Mouse (Mus musculus) thymus, adult 18-20 months (tissue): ENCODE results near the gene Nploc4.
"Not testable (repeated sequence)": the region's sequence is repeated elsewhere in the genome, so short reads cannot be mapped to it uniquely, and the experiment has no call there.

ENCODE experiments used
- DNase-seq, 2 experiments: peaks; one replicate each; pipeline ENCODE4 v3.0.0; 2022; ENCODE audit warnings: mixed read lengths in 2 of 2

Gene Nploc4

GRCm38 (mm10) chr11:120351250-120352092 lies 86.0 kb downstream of the Nploc4 start:
- peak in 1 of 2 experiments; percentile 11 for DNase-seq

DNA sequence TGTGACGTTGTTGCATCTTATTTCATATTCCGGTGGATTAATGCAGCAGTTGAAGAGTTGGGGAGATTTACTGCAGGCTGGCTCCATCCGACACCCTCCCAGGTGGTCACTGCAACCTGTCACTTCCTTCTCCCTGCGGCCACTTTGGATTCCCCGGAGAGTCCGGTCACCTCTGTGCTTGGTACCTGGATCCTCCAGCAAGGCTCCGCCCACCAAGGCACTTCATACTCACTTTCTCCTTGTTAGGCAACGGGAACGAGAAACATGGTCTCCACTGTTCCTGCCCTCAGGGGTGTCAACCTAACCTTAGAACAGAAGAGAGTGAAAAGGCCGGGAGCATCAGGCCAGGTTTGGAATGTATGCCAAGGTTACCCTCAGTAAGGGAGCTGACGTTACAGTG lies 86.8 kb downstream of the Nploc4 start:
- DNase-seq, result peak in 1 of 2 experiments; percentile 32

- peak; percentile 60 to 67 for DNase-seq
Observed at GRCm38 (mm10) chr11:120349986-120350702, 87.4 kb downstream of the Nploc4 start.

DNA sequence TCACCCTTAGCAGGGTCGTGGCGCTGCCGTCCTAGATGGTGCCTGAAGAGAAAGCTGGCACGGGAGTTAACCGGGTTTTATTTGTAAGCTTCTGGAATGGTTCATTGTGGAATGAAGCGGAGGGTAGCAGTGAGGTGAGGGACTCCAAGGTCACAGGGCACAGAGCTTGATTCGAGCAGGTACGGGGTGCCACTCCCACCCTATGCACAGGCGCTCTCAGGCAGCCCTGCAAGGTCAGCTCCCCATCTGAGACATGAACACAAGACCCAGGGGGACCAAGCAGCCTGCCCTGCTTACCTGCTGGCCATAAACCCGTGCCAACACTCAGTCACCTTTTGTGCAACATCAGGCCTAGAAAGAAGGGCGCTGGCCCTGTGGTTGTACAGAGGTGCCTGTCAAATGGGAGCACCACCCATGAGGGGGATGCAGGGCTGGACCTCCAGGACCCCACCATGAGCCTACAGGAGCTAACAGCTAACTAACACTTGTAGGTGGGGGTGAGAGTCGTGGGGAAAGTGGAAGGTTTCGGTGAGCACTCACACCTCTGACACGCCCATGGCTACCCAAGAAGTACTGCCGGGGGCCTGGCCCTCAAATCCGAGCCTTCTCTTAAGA lies 88.0 kb downstream of the Nploc4 start:
- DNase-seq, result peak in 1 of 2 experiments; percentile 42

GRCm38 (mm10) chr11:120348684-120349370 lies 88.7 kb downstream of the Nploc4 start:
- DNase-seq, result peak in 1 of 2 experiments; percentile 79

GRCm38 (mm10) chr11:120347791-120348683 lies 89.5 kb downstream of the Nploc4 start, which contains the start of gene Actg1:
TSS of gene Actg1 (minus strand) at chr11:120348542.
- peak; percentile 57 to 76 for DNase-seq

GRCm38 (mm10) chr11:120347301-120347700 lies 90.2 kb downstream of the Nploc4 start:
- DNase-seq, result peak in 1 of 2 experiments; percentile 31

DNA sequence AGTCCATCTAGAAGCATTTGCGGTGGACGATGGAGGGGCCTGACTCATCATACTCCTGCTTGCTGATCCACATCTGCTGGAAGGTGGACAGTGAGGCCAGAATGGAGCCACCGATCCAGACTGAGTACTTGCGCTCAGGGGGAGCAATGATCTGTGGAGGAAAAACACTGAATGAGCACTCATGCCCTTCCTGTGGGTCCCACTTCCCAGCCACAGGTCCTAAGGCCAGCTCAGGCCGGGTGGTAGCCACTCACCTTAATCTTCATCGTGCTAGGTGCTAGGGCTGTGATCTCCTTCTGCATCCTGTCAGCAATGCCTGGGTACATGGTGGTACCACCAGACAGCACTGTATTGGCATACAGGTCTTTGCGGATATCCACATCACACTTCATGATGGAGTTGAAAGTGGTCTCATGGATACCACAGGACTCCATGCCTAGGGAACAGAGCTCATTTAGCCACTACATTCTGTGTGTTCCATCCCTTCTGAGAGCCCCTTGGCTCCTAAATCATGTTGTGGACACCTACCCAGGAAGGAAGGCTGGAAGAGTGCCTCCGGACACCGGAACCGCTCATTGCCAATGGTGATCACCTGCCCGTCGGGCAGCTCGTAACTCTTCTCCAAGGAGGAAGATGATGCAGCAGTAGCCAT lies 91.0 kb downstream of the Nploc4 start:
- DNase-seq, result not testable (repeated sequence)

- DNase-seq, result no peak
Observed at GRCm38 (mm10) chr11:120345067-120345681, 92.3 kb downstream of the Nploc4 start.

GRCm38 (mm10) chr11:120344310-120344920 lies 93.1 kb downstream of the Nploc4 start:
- no peak for DNase-seq

DNA sequence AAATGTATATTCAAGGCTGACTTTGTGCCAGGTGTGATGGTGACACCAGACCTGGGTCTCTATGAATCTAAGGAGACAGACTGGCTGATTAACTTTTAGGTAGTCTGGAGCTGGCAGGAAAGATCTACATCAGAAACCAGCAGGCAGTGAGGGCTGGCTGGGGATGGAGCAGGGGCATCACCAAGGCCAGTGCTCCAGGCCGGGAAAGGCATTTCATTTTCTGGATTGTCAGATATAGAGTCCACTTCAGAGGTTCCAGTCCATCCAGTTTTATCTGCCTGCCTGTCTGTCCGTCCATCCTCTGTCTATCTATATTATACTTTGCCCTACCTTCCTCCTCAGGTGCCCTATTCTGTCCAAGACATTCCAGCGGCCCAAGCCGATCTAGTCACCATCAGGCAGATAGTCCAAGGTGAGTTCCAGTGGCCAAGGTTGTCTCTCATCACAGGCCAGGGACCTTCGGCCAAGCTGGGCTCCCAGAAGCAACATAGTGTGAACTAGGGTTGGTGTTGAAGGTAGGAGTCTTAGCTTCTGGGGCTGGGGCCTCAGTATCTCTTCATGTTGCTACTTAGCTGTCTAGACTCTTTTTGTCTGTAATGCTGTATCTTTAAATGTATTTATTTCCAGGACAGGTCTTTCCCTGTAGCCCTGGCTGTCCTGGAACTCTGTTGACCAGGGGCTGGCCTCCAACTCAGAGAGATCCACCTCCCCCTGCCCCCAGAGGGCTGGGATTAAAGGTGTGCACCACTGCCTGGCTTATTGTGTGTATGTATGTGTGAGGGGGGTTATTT lies 93.8 kb downstream of the Nploc4 start:
- DNase-seq, result no peak

DNA sequence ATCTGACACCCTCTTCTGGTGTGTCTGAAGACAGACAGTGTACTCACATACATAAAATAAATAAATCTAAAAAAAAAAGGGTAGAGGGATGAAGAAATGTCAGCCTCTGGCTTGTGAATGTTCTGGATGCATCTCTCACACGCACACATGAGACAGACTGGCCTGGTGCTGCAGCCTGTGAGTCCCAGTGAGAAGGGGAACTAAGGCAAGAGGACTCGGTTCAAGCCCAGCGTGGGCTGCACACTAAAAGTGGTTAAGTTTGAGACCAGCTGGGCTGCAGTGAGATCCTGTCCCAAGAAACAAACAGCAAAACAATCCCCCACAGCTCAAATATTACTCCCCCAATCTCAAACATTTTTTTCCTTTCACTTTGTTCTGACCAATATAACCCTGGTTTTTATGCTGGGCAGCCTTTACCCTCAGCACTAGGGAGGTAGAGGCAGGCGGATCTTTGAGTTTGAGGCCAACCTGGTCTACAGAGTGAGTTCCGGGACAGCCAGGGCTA lies 94.8 kb downstream of the Nploc4 start:
- no peak for DNase-seq

- no peak for DNase-seq
Observed at GRCm38 (mm10) chr11:120341661-120342060, 95.8 kb downstream of the Nploc4 start.

DNA sequence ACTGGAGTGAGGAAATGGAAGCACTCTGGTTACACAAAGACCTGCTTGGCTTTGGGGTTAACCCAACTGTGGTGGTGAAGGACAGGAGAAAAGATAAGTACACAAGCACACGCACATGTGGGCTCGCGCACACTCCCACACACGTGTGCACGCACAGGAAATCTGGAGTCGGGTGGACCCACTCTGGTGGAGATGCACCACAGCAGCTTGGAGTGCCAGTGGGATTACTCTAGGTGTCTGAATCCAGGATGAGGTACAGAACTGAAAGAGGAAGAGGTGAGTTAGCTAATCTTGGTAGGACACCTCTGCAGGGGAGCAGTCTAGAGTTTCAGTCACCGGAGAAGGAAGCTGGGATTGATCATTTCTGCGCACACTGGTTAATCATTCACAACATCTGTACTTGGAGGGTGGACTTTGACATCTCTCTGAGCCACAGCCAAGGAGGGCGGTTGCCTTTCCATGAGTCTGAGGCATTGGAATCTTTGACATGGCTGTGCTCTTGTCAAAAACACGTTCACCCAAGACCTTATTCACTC lies 97.5 kb downstream of the Nploc4 start:
- no peak for DNase-seq

DNA sequence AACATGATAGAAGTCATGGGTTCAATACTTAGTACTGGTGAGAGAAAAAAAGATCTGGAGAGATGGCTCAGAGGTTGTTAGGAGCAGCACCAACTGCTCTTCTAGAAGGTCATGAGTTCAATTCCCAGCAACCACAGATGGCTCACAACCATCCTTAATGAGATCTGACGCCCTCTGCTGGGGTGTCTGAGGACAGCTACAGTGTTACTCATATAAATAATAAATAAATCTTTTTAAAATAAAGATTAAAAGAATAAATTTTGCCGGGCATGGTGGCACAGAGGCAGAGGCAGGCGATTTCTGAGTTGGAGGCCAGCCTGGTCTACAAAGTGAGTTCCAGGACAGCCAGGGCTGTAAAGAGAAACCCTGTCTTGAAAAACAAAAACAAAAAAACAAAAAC lies 98.7 kb downstream of the Nploc4 start:
- no peak for DNase-seq

DNA sequence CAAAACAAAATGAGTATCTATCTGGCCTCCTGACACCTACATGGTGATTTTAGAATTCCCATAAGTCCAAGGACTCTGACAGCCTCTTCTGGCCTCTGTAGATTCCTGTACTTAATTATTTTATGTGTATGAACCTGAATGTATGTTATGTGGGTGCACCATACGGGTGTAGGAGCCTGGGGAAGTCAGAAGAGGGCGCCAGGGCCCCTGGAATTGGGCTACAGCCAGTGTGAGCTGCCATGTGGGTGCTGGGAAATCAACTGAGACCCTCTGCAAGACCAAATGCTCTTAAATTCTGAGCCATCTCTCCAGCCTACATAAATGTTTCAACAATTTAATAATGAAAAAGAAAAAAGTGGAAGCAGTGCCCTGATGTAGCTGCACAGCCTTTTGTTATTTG lies 100.1 kb downstream of the Nploc4 start:
- DNase-seq, result no peak

DNA sequence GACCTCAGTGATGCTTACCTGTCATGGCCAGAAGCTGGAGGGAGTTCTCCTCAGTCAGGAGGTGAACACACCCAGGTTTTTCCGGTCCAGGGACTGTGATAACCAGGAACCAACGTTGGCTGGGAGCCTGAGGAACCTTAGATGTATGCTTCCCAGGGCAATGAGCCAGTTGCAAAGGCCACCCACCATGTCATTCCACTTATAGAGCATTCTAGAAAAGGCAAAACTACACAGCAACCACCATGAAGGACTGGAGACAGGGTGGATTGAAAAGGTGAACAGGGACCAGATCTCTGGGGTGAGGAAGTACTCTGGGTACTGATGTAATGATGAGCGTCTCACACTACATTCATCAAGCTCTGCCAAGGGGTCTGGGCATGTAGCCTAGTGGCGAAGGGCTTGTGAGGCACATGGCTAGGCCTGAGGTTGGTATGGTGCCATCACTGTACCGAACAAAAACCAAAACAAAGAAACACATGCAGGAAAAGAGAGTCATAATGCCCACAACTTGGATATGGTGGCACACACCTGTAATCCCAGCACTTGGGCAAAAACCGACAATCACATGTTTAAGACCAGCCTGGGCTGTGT lies 102.0 kb downstream of the Nploc4 start:
- no peak for DNase-seq
